Mouse (Mus musculus) liver, embryonic 14.5 days (tissue): ENCODE data around the gene Slc38a10. TPM values are rescaled to one million over a fixed set of nuclear protein-coding genes. Genes with fewer than 3 reads are reported as not detected.
A peak's percentile ranks its signal among the peaks of the same experiment; 100 is the strongest.

Experiments used
- ATAC-seq: fragments of 200-750 bp; cut with Nextera tagmentation; 2 replicates; pipeline ENCODE4 v1.8.0; 2017; ENCODE audit warnings: moderate number of reproducible peaks, mild to moderate bottlenecking, moderate library complexity; ENCODE audit not compliant: insufficient read depth
- DNase-seq, 3 experiments: peaks; one replicate each; pipeline ENCODE4 v3.0.0-alpha.2; 2012 to 2013; ENCODE audit warnings: low read depth in 3 of 3, low spot score in 3 of 3
- H3K27ac ChIP-seq: fragments of 300-500 bp; sonication (generic); 2 replicates; pipeline ENCODE4 v1.5.1; 2014; ENCODE audit warnings: moderate library complexity, mild to moderate bottlenecking, control low read depth, inconsistent platforms
- H3K27me3 ChIP-seq: fragments of 300-500 bp; sonication (generic); 2 replicates; pipeline ENCODE4 v1.6.1; 2014; ENCODE audit warnings: mild to moderate bottlenecking, low read length, moderate library complexity; ENCODE audit not compliant: control insufficient read depth, insufficient read depth
- H3K36me3 ChIP-seq: fragments of 300-500 bp; sonication (generic); replicated peaks from 2 replicates; pipeline ENCODE4 v1.6.1; 2014; ENCODE audit warnings: low read depth; ENCODE audit not compliant: control insufficient read depth, insufficient read depth
- H3K4me1 ChIP-seq, 2 experiments: fragments of 200-500 bp in 1 of 2; fragments of 300-500 bp in 1 of 2; sonication (generic) in 1 of 2; replicated peaks; 2 replicates each; pipeline ENCODE4 v1.6.1; 2012 to 2014; ENCODE audit warnings: antibody characterized with exemption in 1 of 2, inconsistent platforms in 1 of 2, low read length in 1 of 2; ENCODE audit not compliant: control insufficient read depth in 2 of 2, insufficient read depth in 2 of 2
- H3K4me2 ChIP-seq: fragments of 300-500 bp; sonication (generic); 2 replicates; pipeline ENCODE4 v1.6.1; 2014; ENCODE audit warnings: low read depth, mild to moderate bottlenecking, control low read depth, moderate library complexity
- H3K4me3 ChIP-seq, 2 experiments: fragments of 200-500 bp in 1 of 2; fragments of 300-500 bp in 1 of 2; sonication (generic) in 1 of 2; 2 replicates each; pipeline ENCODE4 v1.5.1; 2012 to 2014; ENCODE audit warnings: low read depth in 2 of 2, low read length in 2 of 2, mild to moderate bottlenecking in 2 of 2, control low read depth in 1 of 2, inconsistent platforms in 1 of 2, moderate library complexity in 1 of 2; ENCODE audit not compliant: insufficient read depth in 1 of 2
- H3K9ac ChIP-seq: fragments of 300-500 bp; sonication (generic); replicated peaks from 2 replicates; pipeline ENCODE4 v1.6.1; 2014; ENCODE audit warnings: mild to moderate bottlenecking, control low read depth, moderate library complexity
- H3K9me3 ChIP-seq: fragments of 300-500 bp; sonication (generic); 2 replicates; pipeline ENCODE4 v1.6.1; 2016; ENCODE audit warnings: low read length, mixed read lengths; ENCODE audit not compliant: control insufficient read depth
- CTCF ChIP-seq: IDR thresholded peaks from 2 replicates; pipeline ENCODE4 v1.5.1; 2016; ENCODE audit warnings: antibody characterized with exemption, low read depth, control low read depth
- EP300 ChIP-seq: IDR thresholded peaks from 2 replicates; pipeline ENCODE4 v1.6.1; 2016; ENCODE audit warnings: antibody characterized with exemption, low read depth
- WGBS: fragments of 180-500 bp; shearing (Covaris S2); extraction: QIAGEN DNeasy Blood & Tissue Kit; methylation state at CpG from one replicate; pipeline ENCODE4 v1.1.7; 2014; ENCODE audit not compliant: insufficient replicate concordance; 5-methylcytosine and 5-hydroxymethylcytosine counted together
- polyA plus RNA-seq, 2 experiments: library from polyadenylated mRNA; depleted of rRNA in 1 of 2; stranded (reverse) in 1 of 2; unstranded in 1 of 2; fragments of >200 nt; fragmentation: Nextera tagmentation in 1 of 2; extraction: Ambion mirVana in 1 of 2; gene quantifications; 2 replicates each; pipeline versions ENCODE4 v1.2.1 to v1.2.3; 2012 to 2014

Slc38a10 gene
- polyA plus RNA-seq, 2 experiments, result 21.0 to 21.8 TPM

DNA sequence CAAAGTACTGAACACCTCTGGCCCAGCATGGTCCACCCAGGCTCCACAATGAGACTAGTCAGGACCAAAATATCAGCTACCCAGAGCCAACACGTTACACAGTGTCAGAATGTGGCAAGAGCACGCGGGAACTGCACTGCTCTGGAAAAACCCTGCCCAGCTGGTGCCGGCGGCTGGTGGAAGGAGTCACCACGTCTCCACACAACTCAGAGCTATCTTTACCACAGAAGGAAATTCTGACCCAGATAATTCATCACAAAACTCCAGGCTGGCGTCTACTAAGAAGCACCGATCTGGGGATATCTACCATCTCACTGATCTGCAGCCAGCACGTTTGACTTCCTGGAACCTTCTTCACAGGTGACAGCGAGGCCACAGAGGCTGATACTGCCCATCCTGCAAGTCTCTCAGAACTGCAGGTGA lies 11.8 kb downstream of the Slc38a10 start:
- no peaks in the 10 kb centered on the region for H3K27me3 ChIP-seq
- no peaks in the 10 kb centered on the region for H3K9me3 ChIP-seq
- H3K4me3 ChIP-seq, result no peak overlapping the region
- WGBS, result 20% methylated on average over 10 of the region's 10 CpGs
- no peak for TF ChIP-seq CTCF
- TF ChIP-seq EP300, result no peak
- peaks cover 24 to 58% of the 10 kb centered on the region in 2 experiments for H3K4me1 ChIP-seq
- no peak overlapping the region for H3K4me2 ChIP-seq
- H3K27ac ChIP-seq, result no peak overlapping the region
- peaks cover 6% of the 10 kb centered on the region for H3K36me3 ChIP-seq
- no peak overlapping the region for H3K9ac ChIP-seq
- ATAC-seq (no peak), DNase-seq (peak in 1 of 3 experiments; percentile 26)

DNA sequence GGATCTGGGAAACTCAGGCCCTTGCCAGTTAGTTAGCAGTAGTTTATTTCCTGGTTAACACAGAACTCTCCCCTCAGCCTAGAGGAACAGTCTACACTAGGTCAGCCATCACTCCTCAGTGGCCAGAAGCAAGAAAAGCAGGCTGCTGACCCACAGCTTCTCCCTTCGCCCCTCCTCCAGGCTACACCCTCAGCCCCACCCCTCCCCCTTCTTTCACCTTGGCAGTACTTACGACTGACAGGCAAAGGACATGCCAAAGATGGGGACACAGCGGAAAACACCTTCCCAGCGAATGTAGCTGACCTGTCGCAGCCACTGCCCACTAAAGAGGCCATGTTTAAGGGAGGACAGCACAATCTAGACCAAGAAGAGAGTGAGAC lies 13.5 kb downstream of the Slc38a10 start:
- H3K9me3 ChIP-seq, result no peaks in the 10 kb centered on the region
- H3K36me3 ChIP-seq, result peaks cover 12% of the 10 kb centered on the region
- TF ChIP-seq EP300 (no peak), CTCF (no peak)
- no peak overlapping the region for H3K27ac ChIP-seq
- H3K4me1 ChIP-seq, result peaks cover 24 to 48% of the 10 kb centered on the region in 2 experiments
- H3K27me3 ChIP-seq, result no peaks in the 10 kb centered on the region
- no peak for DNase-seq
- WGBS, result 46% methylated on average over 5 of the region's 5 CpGs
- ATAC-seq, result no peak
- H3K4me2 ChIP-seq, result peak overlapping the region; percentile 28; the same call in 1 of the 2 replicates
- no peak overlapping the region for H3K4me3 ChIP-seq
- no peak overlapping the region; the same call in 1 of the 2 replicates for H3K9ac ChIP-seq

DNA sequence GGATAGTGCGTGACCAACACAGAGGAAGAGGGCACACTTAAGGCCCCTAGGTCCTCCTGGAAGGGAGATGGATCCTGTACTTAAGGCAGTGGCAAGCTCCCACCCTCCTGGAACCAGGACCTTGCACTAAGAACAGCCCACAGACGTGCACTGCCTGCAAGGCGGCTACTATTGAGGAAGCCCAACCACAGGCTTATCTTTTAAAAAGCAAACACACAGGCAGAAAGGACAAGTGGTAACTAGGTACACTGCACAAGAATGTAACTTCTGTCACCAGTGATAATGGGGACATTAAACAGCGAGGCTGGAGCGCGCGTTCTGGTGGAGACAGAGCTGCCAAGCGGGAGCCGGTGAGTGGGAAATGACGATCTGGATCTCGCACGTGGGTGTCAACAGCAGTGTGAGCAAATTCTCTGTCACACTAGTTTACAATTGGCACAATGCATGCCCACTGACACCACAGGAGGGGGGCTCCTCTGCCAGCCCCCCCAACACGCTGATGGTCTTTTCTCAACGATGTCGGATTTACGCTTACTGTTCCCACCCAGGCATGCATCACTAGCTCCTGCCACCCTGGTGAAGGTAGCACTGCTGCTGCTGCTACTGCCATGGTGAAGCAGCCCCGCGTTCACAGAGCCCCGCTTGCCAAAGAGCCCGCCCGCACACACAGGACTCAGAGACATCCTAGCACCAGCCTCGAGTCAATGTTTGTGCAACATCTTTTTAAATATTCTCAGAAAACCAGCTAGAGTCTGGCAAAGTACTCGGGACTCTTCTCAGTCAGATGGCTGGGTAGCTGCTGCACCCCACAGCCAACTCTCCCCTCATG lies 14.1 kb downstream of the Slc38a10 start:
- Histone ChIP-seq H3K4me1 (peaks cover 24 to 48% of the 10 kb centered on the region in 2 experiments), H3K27me3 (no peaks in the 10 kb centered on the region), H3K4me3 (no peak overlapping the region), H3K27ac (peak overlapping the region; percentile 25), H3K9ac (no peak overlapping the region), H3K36me3 (peaks cover 12% of the 10 kb centered on the region), H3K9me3 (no peaks in the 10 kb centered on the region), H3K4me2 (peak overlapping the region; percentile 28)
- TF ChIP-seq EP300 (peak; percentile 70), CTCF (no peak)
- DNase-seq, result peak in 2 of 3 experiments; percentile 49 to 51
- peak; percentile 87 for ATAC-seq
- 31% methylated on average over 23 of the region's 23 CpGs for WGBS

DNA sequence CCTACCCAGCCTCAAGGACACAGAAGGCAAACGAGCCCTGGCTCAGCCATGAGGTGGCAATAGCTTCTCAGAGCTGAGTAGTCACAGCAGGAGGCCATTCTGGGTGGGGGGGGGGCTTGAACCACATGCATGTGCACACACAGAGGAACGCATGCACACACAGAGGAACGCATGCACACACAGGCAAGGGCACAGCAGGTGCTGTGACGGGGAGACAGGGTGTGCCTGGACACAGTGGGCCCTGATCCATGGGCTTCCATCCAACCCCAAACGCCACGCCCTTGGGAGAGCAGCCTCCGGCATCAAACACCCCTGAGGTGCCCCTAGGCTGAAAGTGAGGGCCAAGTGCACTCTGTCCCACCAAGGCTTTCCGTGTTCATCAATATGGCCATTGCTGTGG lies 15.0 kb downstream of the Slc38a10 start:
- Histone ChIP-seq H3K4me2 (peak overlapping the region; percentile 28; the same call in 1 of the 2 replicates), H3K9me3 (no peaks in the 10 kb centered on the region), H3K36me3 (peaks cover 12% of the 10 kb centered on the region), H3K9ac (no peak overlapping the region), H3K4me3 (no peak overlapping the region), H3K27me3 (no peaks in the 10 kb centered on the region), H3K4me1 (peaks cover 24 to 48% of the 10 kb centered on the region in 2 experiments), H3K27ac (no peak overlapping the region)
- ATAC-seq (no peak), DNase-seq (no peak)
- WGBS, result 74% methylated on average over 8 of the region's 8 CpGs
- no peak for TF ChIP-seq EP300
- no peak for TF ChIP-seq CTCF

DNA sequence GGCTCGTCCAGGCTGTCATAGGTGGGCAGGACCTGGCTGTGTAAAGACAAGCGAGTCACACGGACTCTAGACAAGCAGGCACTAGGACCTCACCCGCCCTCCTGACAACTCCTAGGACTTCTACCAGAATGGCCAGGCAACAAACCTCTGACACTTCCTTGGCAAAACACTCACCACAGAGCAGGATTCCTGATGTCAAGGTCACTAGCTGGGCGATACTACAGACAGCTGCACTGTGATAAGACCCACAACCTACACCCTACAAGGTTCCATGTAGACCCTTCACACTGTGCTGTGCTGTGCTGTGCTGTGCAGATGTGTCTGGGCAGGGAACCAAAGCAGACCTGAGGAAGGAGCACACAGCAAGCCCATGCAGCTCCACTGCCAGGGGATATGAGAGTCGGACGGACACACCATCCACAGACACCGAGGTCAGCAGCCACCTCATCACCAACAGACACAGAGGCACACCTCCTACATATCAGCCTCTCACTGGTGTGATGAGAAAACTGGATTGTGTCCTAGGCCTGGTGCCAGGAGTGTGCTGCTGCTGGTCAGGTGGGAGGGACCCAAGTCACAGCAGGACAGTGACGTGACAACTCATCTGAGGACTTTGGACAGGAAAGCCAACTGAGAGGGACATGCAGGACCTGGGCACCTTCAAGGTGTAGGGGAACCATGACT lies 16.2 kb downstream of the Slc38a10 start:
- no peak overlapping the region for H3K27ac ChIP-seq
- ATAC-seq (no peak), DNase-seq (no peak)
- H3K4me2 ChIP-seq, result no peak overlapping the region
- no peak overlapping the region for H3K9ac ChIP-seq
- H3K4me3 ChIP-seq, result no peak overlapping the region
- H3K9me3 ChIP-seq, result no peaks in the 10 kb centered on the region
- H3K27me3 ChIP-seq, result no peaks in the 10 kb centered on the region
- H3K36me3 ChIP-seq, result peaks cover 12% of the 10 kb centered on the region
- WGBS, result 68% methylated on average over 9 of the region's 9 CpGs
- H3K4me1 ChIP-seq, result peaks cover 24 to 48% of the 10 kb centered on the region in 2 experiments
- no peak for TF ChIP-seq CTCF
- no peak for TF ChIP-seq EP300
